In the genomic region with DNA sequence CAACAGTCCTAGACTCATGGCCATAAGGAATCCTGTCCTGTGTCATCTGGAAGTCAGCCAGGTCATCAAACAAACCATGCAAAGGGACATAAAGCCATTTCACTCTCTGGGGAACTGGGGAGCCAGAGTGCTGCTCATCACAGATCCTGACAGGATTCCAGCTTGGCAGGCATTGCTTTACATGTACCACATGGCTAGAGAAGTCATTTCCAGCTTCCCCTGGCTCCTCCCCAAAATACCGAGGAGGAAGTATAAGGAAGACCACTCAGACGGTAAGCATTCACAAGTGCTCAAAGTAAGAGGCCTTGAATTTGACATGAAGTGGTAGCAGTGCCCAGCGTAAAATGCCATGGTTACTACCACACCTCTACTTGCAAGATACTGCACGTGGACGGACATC, we compare ENCODE assay signal across 10 mouse cellular contexts. TPM values are rescaled to one million over a fixed set of nuclear protein-coding genes. Genes with fewer than 3 reads are reported as not detected.
DNase-seq lines count a peak whose midpoint lies in the region; ATAC-seq and TF ChIP-seq lines count a peak whose summit lies in the region.
"Had no signal": no experiment of that assay in that cellular context is flagged by ENCODE, and none has a peak within 500 bp of the region (broad histone marks: within the 10 kb centered on the region; RNA-seq: fewer than 3 reads in every experiment).

No protein-coding gene starts in this region.

- H3K27me3 ChIP-seq in heart, embryonic 14.5 days (ENCODE audit: control insufficient read depth, insufficient read depth, low read length): no peaks in the 10 kb centered on the region
- no peaks in the 10 kb centered on the region for H3K27me3 ChIP-seq in midbrain, postnatal 0 days (ENCODE audit: insufficient read depth, low read length)
- no peaks in the 10 kb centered on the region for H3K27me3 ChIP-seq in midbrain, embryonic 13.5 days
- H3K27me3 ChIP-seq in intestine, embryonic 15.5 days (replicated peaks): no peaks in the 10 kb centered on the region
- H3K27me3 ChIP-seq: embryonic facial prominence, embryonic 13.5 days had no signal

- H3K9me3 ChIP-seq in heart, embryonic 14.5 days (ENCODE audit: control insufficient read depth, low read length): no peaks in the 10 kb centered on the region
- H3K9me3 ChIP-seq in midbrain, postnatal 0 days (ENCODE audit: low read length): no peaks in the 10 kb centered on the region
- H3K9me3 ChIP-seq in midbrain, embryonic 13.5 days: no peaks in the 10 kb centered on the region
- H3K9me3 ChIP-seq in intestine, embryonic 15.5 days: no peaks in the 10 kb centered on the region
- H3K9me3 ChIP-seq: embryonic facial prominence, embryonic 13.5 days had no signal

- H3K36me3 ChIP-seq in heart, embryonic 14.5 days (ENCODE audit: control insufficient read depth, insufficient read depth, low read length): peaks cover 51% of the 10 kb centered on the region
- peaks cover 10% of the 10 kb centered on the region for H3K36me3 ChIP-seq in midbrain, postnatal 0 days (ENCODE audit: insufficient read depth, low read length)
- peaks cover 42% of the 10 kb centered on the region for H3K36me3 ChIP-seq in midbrain, embryonic 13.5 days
- peaks cover 10% of the 10 kb centered on the region for H3K36me3 ChIP-seq in intestine, embryonic 15.5 days

- no peak for DNase-seq in heart, adult 8-10 months (ENCODE audit: low spot score)
- peak; percentile 27 for DNase-seq in midbrain, postnatal 0 days (ENCODE audit: low spot score)
- DNase-seq in urinary bladder, adult 18-20 months (ENCODE audit: low spot score in 2 of 2): no peak
- DNase-seq: adrenal gland, adult 2 months; liver, postnatal 0 days had no signal

- H3K4me2 ChIP-seq in heart, embryonic 14.5 days (ENCODE audit: low read length): peak overlapping the region; percentile 84; the same call in 1 of the 2 replicates
- no peak overlapping the region for H3K4me2 ChIP-seq in midbrain, postnatal 0 days (ENCODE audit: low read depth, low read length, poor library complexity, severe bottlenecking)
- H3K4me2 ChIP-seq in midbrain, embryonic 13.5 days (replicated peaks): no peak overlapping the region
- H3K4me2 ChIP-seq in intestine, embryonic 15.5 days (replicated peaks): 0 out of 2 replicates have a peak overlapping the region, but pooled peaks have one; percentile 3
- H3K4me2 ChIP-seq: embryonic facial prominence, embryonic 13.5 days had no signal

- no peak for ATAC-seq in heart, embryonic 14.5 days (ENCODE audit: insufficient number of reproducible peaks, insufficient read depth, low FRiP score, low read depth)
- no peak for ATAC-seq in midbrain, postnatal 0 days (ENCODE audit: low FRiP score)
- no peak for ATAC-seq in midbrain, embryonic 13.5 days
- no peak for ATAC-seq in intestine, embryonic 15.5 days
- no peak for ATAC-seq in erythroid progenitor cell, adult 5-6 weeks (replicated peaks; ENCODE audit: low FRiP score, poor library complexity, severe bottlenecking)
- ATAC-seq: liver, postnatal 0 days had no signal

- 68% methylated on average over 5 of the region's 5 CpGs for WGBS in heart, embryonic 14.5 days
- 89% methylated on average over 5 of the region's 5 CpGs for WGBS in midbrain, postnatal 0 days
- 90% methylated on average over 5 of the region's 5 CpGs for WGBS in midbrain, embryonic 13.5 days
- WGBS in intestine, embryonic 15.5 days: 70% methylated on average over 5 of the region's 5 CpGs

- peak overlapping the region; percentile 21; the same call in 1 of the 2 replicates for H3K9ac ChIP-seq in heart, embryonic 14.5 days (ENCODE audit: low read length)
- 0 out of 2 replicates have a peak overlapping the region, but pooled peaks have one; percentile 29 for H3K9ac ChIP-seq in midbrain, postnatal 0 days (replicated peaks; ENCODE audit: low read length, poor library complexity, severe bottlenecking)
- H3K9ac ChIP-seq in midbrain, embryonic 13.5 days (replicated peaks): no peak overlapping the region
- no peak overlapping the region for H3K9ac ChIP-seq in intestine, embryonic 15.5 days
- H3K9ac ChIP-seq: embryonic facial prominence, embryonic 13.5 days; liver, postnatal 0 days had no signal

- H3K4me3 ChIP-seq in heart, embryonic 14.5 days (ENCODE audit: control insufficient read depth in 1 of 2, insufficient read depth in 1 of 2, low read depth in 1 of 2, low read length in 2 of 2): no peak overlapping the region
- no peak overlapping the region for H3K4me3 ChIP-seq in midbrain, postnatal 0 days (ENCODE audit: low read depth, low read length)
- H3K4me3 ChIP-seq in midbrain, embryonic 13.5 days (replicated peaks): no peak overlapping the region
- no peak overlapping the region for H3K4me3 ChIP-seq in intestine, embryonic 15.5 days (replicated peaks)
- H3K4me3 ChIP-seq: embryonic facial prominence, embryonic 13.5 days had no signal

- H3K27ac ChIP-seq in heart, embryonic 14.5 days (replicated peaks in 1 of 2; ENCODE audit: control insufficient read depth in 1 of 2, insufficient read depth in 1 of 2, low read depth in 2 of 2, low read length in 2 of 2): no peak overlapping the region
- no peak overlapping the region for H3K27ac ChIP-seq in midbrain, postnatal 0 days (ENCODE audit: low read depth, low read length)
- H3K27ac ChIP-seq in midbrain, embryonic 13.5 days: no peak overlapping the region
- no peak overlapping the region for H3K27ac ChIP-seq in intestine, embryonic 15.5 days
- H3K27ac ChIP-seq: embryonic facial prominence, embryonic 13.5 days had no signal

- TF ChIP-seq CTCF in midbrain, postnatal 0 days (IDR thresholded peaks at IDR 0.05): no peak

- H3K4me1 ChIP-seq in heart, embryonic 14.5 days (ENCODE audit: control insufficient read depth in 2 of 2, insufficient read depth in 2 of 2, low read length in 2 of 2): peaks cover 16 to 29% of the 10 kb centered on the region in 2 experiments
- H3K4me1 ChIP-seq in midbrain, postnatal 0 days (ENCODE audit: insufficient read depth, low read length): peaks cover 8% of the 10 kb centered on the region; the same call in 1 of the 2 replicates
- H3K4me1 ChIP-seq in midbrain, embryonic 13.5 days (replicated peaks): peaks cover 36% of the 10 kb centered on the region
- H3K4me1 ChIP-seq in intestine, embryonic 15.5 days (replicated peaks): peaks cover 25% of the 10 kb centered on the region

RNA-seq across cellular contexts. Expression of a gene that starts 2.9 kb away (rescaled TPM):
- polyA plus RNA-seq in heart, embryonic 14.5 days (2014; fragmentation: Nextera tagmentation; extraction: Ambion mirVana): 2,457 and 2,575 TPM in 2 replicates
- total RNA-seq in heart, adult 8-10 months (2022): 100 to 1,000 TPM; 406 to 459 (median 432) TPM
- 1,114 and 1,471 TPM in 2 replicates for total RNA-seq in midbrain, postnatal 0 days (2014; rRNA removed)
- 1,645 and 1,756 TPM in 2 replicates for polyA plus RNA-seq in midbrain, postnatal 0 days (2015; fragmentation: Nextera tagmentation; extraction: Ambion mirVana)
- polyA plus RNA-seq in midbrain, embryonic 13.5 days (2015; fragmentation: Nextera tagmentation; extraction: Ambion mirVana): 750 and 771 TPM in 2 replicates
- 1,343 and 1,351 TPM in 2 replicates for polyA plus RNA-seq in intestine, embryonic 15.5 days (2015; fragmentation: Nextera tagmentation; extraction: Ambion mirVana)
- 226 and 267 TPM in 2 replicates for total RNA-seq in erythroid progenitor cell, adult 5-6 weeks (2015; ENCODE audit: low replicate concordance)
- 106 and 241 TPM in 2 replicates for total RNA-seq in erythroid progenitor cell, adult 5-6 weeks (2017; ENCODE audit: low replicate concordance)

RNA-seq across cellular contexts. Expression of a gene that starts 8.4 kb away (rescaled TPM):
- 151 and 153 TPM in 2 replicates for polyA plus RNA-seq in heart, embryonic 14.5 days (2014; fragmentation: Nextera tagmentation; extraction: Ambion mirVana)
- total RNA-seq in heart, adult 8-10 months (2022): 10 to 100 TPM; 62.2 to 71.6 (median 68.0) TPM
- 236 and 242 TPM in 2 replicates for total RNA-seq in midbrain, postnatal 0 days (2014; rRNA removed)
- 257 and 277 TPM in 2 replicates for polyA plus RNA-seq in midbrain, postnatal 0 days (2015; fragmentation: Nextera tagmentation; extraction: Ambion mirVana)
- polyA plus RNA-seq in midbrain, embryonic 13.5 days (2015; fragmentation: Nextera tagmentation; extraction: Ambion mirVana): 247 and 260 TPM in 2 replicates
- polyA plus RNA-seq in intestine, embryonic 15.5 days (2015; fragmentation: Nextera tagmentation; extraction: Ambion mirVana): 166 and 172 TPM in 2 replicates
- total RNA-seq in erythroid progenitor cell, adult 5-6 weeks (2015; ENCODE audit: low replicate concordance): 17.3 and 25.6 TPM in 2 replicates
- total RNA-seq in erythroid progenitor cell, adult 5-6 weeks (2017; ENCODE audit: low replicate concordance): 8.2 and 10.0 TPM in 2 replicates

RNA-seq across cellular contexts. Expression of a gene that starts 26.5 kb away (rescaled TPM):
- polyA plus RNA-seq in heart, embryonic 14.5 days (2014; fragmentation: Nextera tagmentation; extraction: Ambion mirVana): 55.9 and 58.5 TPM in 2 replicates
- 10 to 100 TPM; 11.7 to 21.1 (median 17.1) TPM for total RNA-seq in heart, adult 8-10 months (2022)
- 58.3 and 62.5 TPM in 2 replicates for total RNA-seq in midbrain, postnatal 0 days (2014; rRNA removed)
- 45.6 and 46.1 TPM in 2 replicates for polyA plus RNA-seq in midbrain, postnatal 0 days (2015; fragmentation: Nextera tagmentation; extraction: Ambion mirVana)
- polyA plus RNA-seq in midbrain, embryonic 13.5 days (2015; fragmentation: Nextera tagmentation; extraction: Ambion mirVana): 73.7 and 74.6 TPM in 2 replicates
- polyA plus RNA-seq in intestine, embryonic 15.5 days (2015; fragmentation: Nextera tagmentation; extraction: Ambion mirVana): 49.8 and 52.9 TPM in 2 replicates
- 35.6 and 47.2 TPM in 2 replicates for total RNA-seq in erythroid progenitor cell, adult 5-6 weeks (2015; ENCODE audit: low replicate concordance)
- 44.8 and 57.3 TPM in 2 replicates for total RNA-seq in erythroid progenitor cell, adult 5-6 weeks (2017; ENCODE audit: low replicate concordance)

RNA-seq across cellular contexts. Expression of a gene that starts 52.6 kb away (rescaled TPM):
- 6.1 and 10.7 TPM in 2 replicates for polyA plus RNA-seq in heart, embryonic 14.5 days (2014; fragmentation: Nextera tagmentation; extraction: Ambion mirVana)
- 10 to 100 TPM in 1 of 4 experiments, 1 to 10 TPM in 3; 5.5 to 12.7 (median 7.3) TPM for total RNA-seq in heart, adult 8-10 months (2022)
- total RNA-seq in midbrain, postnatal 0 days (2014; rRNA removed): 40.7 and 53.1 TPM in 2 replicates
- polyA plus RNA-seq in midbrain, postnatal 0 days (2015; fragmentation: Nextera tagmentation; extraction: Ambion mirVana): 8.9 and 9.7 TPM in 2 replicates
- polyA plus RNA-seq in midbrain, embryonic 13.5 days (2015; fragmentation: Nextera tagmentation; extraction: Ambion mirVana): 41.1 and 52.8 TPM in 2 replicates
- 12.1 and 12.8 TPM in 2 replicates for polyA plus RNA-seq in intestine, embryonic 15.5 days (2015; fragmentation: Nextera tagmentation; extraction: Ambion mirVana)
- total RNA-seq in erythroid progenitor cell, adult 5-6 weeks (2015; ENCODE audit: low replicate concordance): 2.2 TPM in 1 of 2 replicates, not detected in the other
- total RNA-seq in erythroid progenitor cell, adult 5-6 weeks (2017; ENCODE audit: low replicate concordance): 0.53 TPM in 1 of 2 replicates, not detected in the other

Comparison
In these comparisons a context has a peak if more than half of its experiments do, and no peak if none do; other contexts are left out.
1. H3K9ac ChIP-seq: peak in heart, embryonic 14.5 days (single experiment) and midbrain, postnatal 0 days (single experiment); none in midbrain, embryonic 13.5 days (single experiment) and intestine, embryonic 15.5 days (single experiment).
2. H3K4me2 ChIP-seq: peak in heart, embryonic 14.5 days (single experiment) and intestine, embryonic 15.5 days (single experiment); none in midbrain, postnatal 0 days (single experiment) and midbrain, embryonic 13.5 days (single experiment).